Mouse (Mus musculus) heart, postnatal 36 days (tissue): ENCODE data around the gene Tbkbp1. TPM values are rescaled to one million over a fixed set of nuclear protein-coding genes. Genes with fewer than 3 reads are reported as not detected.

ENCODE experiments used
- DNase-seq, 2 experiments: peaks; one replicate each; pipeline ENCODE4 v3.0.0; 2021 to 2022
- intact Hi-C: fragments of 180-260 bp; cut with DNase I; formaldehyde crosslinking; loops from one replicate; pipeline ENCODE4 v1.15.1; 2025
- total RNA-seq, 2 experiments: library from RNA; stranded (reverse); gene quantifications; 2 replicates each; pipeline ENCODE4 v1.2.3; 2021

Tbkbp1 gene
- total RNA-seq, 2 experiments from 2014 or later, result 11.0 to 15.3 TPM

- DNase-seq, result no peak
- intact Hi-C loops, result no loop called here
Measured at GRCm38 (mm10) chr11:97131683-97132082, 19.6 kb downstream of the Tbkbp1 start.

- intact Hi-C loops, result no loop called here
- DNase-seq, result no peak
Measured at GRCm38 (mm10) chr11:97130318-97130717, 21.0 kb downstream of the Tbkbp1 start.

- DNase-seq, result no peak
- intact Hi-C loops, result no loop called here
Measured at GRCm38 (mm10) chr11:97128956-97129355, 22.3 kb downstream of the Tbkbp1 start.

- intact Hi-C loops, result no loop called here
- DNase-seq, result no peak
Measured at GRCm38 (mm10) chr11:97127470-97128223, 23.6 kb downstream of the Tbkbp1 start.

- DNase-seq, result peak; percentile 56 to 64
- intact Hi-C loops, result no loop called here
Measured at GRCm38 (mm10) chr11:97126645-97127468, 24.4 kb downstream of the Tbkbp1 start.

- DNase-seq, result no peak
- intact Hi-C loops, result no loop called here
Measured at GRCm38 (mm10) chr11:97124266-97125036, 26.8 kb downstream of the Tbkbp1 start.

GRCm38 (mm10) chr11:97123282-97123890 is 27.9 kb downstream of the Tbkbp1 start:
- no peak for DNase-seq
- intact Hi-C loops, result no loop called here

- intact Hi-C loops, result no loop called here
- DNase-seq, result no peak
Measured at GRCm38 (mm10) chr11:97120641-97121040, 30.7 kb downstream of the Tbkbp1 start.

GRCm38 (mm10) chr11:97120221-97120620 is 31.1 kb downstream of the Tbkbp1 start:
- intact Hi-C loops, result no loop called here
- DNase-seq, result no peak

- intact Hi-C loops, result no loop called here
- DNase-seq, result no peak
Measured at GRCm38 (mm10) chr11:97115797-97116196, 35.5 kb downstream of the Tbkbp1 start.

GRCm38 (mm10) chr11:97114671-97115601 is 36.4 kb downstream of the Tbkbp1 start, which contains the start of gene Tbx21:
Gene Tbx21, minus strand, starts transcription at chr11:97115331.
- no peak for DNase-seq
- intact Hi-C loops, result no loop called here

GRCm38 (mm10) chr11:97112519-97113125 is 38.7 kb downstream of the Tbkbp1 start:
- intact Hi-C loops, result no loop called here
- DNase-seq, result no peak

GRCm38 (mm10) chr11:97108976-97109375 is 42.3 kb downstream of the Tbkbp1 start:
- intact Hi-C loops, result no loop called here
- no peak for DNase-seq

GRCm38 (mm10) chr11:97104091-97104483 is 47.2 kb downstream of the Tbkbp1 start:
- no peak for DNase-seq
- intact Hi-C loops, result no loop called here

- intact Hi-C loops, result no loop called here
- DNase-seq, result no peak
Measured at GRCm38 (mm10) chr11:97103163-97104090, 47.9 kb downstream of the Tbkbp1 start.

- peak; percentile 64 to 71 for DNase-seq
- intact Hi-C loops, result loop anchor here (1.0 to 2.0 kb wide), 2 partner anchors 41 to 76 kb away; no protein-coding TSS in a partner anchor
Measured at GRCm38 (mm10) chr11:97101722-97102121, 49.6 kb downstream of the Tbkbp1 start.

- peak; percentile 33 to 49 for DNase-seq
- intact Hi-C loops, result no loop called here
Measured at GRCm38 (mm10) chr11:97098791-97099190, 52.5 kb downstream of the Tbkbp1 start.

GRCm38 (mm10) chr11:97094600-97094999 is 56.7 kb downstream of the Tbkbp1 start:
- intact Hi-C loops, result no loop called here
- no peak for DNase-seq
